Mouse (Mus musculus): Measurements from ENCODE around the gene Mavs.

DNA sequence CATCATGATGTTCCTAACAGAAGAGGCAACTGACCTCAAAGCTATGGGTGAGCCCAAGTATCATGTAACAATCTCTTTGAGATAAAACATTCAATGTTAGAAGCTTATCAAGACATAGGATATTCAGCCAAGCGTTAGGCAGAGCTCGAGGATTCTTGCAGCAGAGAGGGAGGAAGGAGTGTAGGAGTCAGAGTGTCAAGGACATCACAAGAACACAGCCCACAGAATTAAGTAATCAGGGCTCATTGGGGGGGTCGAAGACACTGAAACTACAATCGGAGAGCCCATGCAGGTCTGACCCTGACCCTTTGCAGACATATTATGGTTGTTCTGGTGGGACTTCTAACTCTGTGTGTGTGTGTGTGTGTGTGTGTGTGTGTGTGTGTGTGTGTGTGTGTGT, 13.8 kb upstream of the Mavs start:
- TF ChIP-seq CTCF (IDR thresholded peaks at IDR 0.05; ENCODE audit: low read depth), result no peak
- TF ChIP-seq EP300 (optimal IDR thresholded peaks at IDR 0.05), result no peak
